Mouse (Mus musculus) cerebellum, adult 2 months (tissue): ENCODE results near the gene Coro7.

Source experiments
- CTCF ChIP-seq: fragments of 200-500 bp; IDR thresholded peaks from 2 replicates; pipeline ENCODE4 v1.5.1; 2011; ENCODE audit warnings: low read depth, mild to moderate bottlenecking, control low read depth, low read length, moderate library complexity, borderline replicate concordance; ENCODE audit not compliant: insufficient read depth
- POLR2A ChIP-seq: fragments of 200-500 bp; IDR thresholded peaks from 2 replicates; pipeline ENCODE4 v1.6.1; 2011; ENCODE audit warnings: low read length, control low read depth, borderline replicate concordance; ENCODE audit not compliant: insufficient read depth

- no peak for TF ChIP-seq CTCF
- no peak for TF ChIP-seq POLR2A
Measured at GRCm38 (mm10) chr16:4722128-4722914, 42.7 kb upstream of the Coro7 start.
